9 mouse cellular contexts compared by ENCODE assay signal in the genomic region with DNA sequence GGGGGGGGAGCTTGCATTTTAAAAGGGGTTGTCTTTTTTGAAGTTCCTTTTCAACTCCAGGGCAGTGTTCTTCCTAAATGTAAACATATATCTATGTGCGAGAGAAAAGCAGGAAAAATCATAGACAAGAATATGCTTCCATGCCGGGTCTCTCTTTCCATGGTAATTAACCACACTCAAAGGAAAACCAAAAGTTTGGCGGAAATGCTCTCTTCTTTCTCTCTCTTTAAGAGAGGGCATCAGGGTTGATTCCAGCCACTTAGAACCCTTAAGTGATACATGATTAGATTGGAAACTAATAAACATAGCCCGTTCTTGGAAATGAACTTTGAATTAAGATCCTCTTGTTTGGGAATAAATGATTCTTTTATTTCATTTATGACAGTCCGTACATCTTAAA.
DNase-seq lines count a peak whose midpoint lies in the region; ATAC-seq and TF ChIP-seq lines count a peak whose summit lies in the region.
"Had no signal": no experiment of that assay in that cellular context is flagged by ENCODE, and none has a peak within 500 bp of the region (broad histone marks: within the 10 kb centered on the region; RNA-seq: fewer than 3 reads in every experiment).

No protein-coding gene starts in this region.

- ATAC-seq in lung, postnatal 0 days = no peak
- no peak for ATAC-seq in liver, embryonic 11.5 days (replicated peaks; ENCODE audit: low FRiP score)
- no peak for ATAC-seq in stomach, postnatal 0 days (ENCODE audit: low FRiP score, low TSS enrichment)

- DNase-seq in embryo, embryonic 10.5 days (ENCODE audit: low spot score) = peak; percentile 28
- no peak for DNase-seq in embryo, embryonic 9.5 days (ENCODE audit: extremely low spot score)
- DNase-seq in lung, postnatal 0 days (ENCODE audit: low spot score) = peak; percentile 26
- DNase-seq in lung, postnatal 4 days = no peak
- no peak for DNase-seq in liver, embryonic 11.5 days (ENCODE audit: low spot score)
- no peak for DNase-seq in stomach, postnatal 0 days (ENCODE audit: low spot score)
- no peak for DNase-seq in spleen, postnatal 14 days (ENCODE audit: low spot score in 2 of 2)
- DNase-seq in cerebellum, postnatal 25 days = no peak
- DNase-seq: thymus, postnatal 36 days had no signal

- H3K9me3 ChIP-seq in lung, postnatal 0 days (ENCODE audit: low read length) = no peaks in the 10 kb centered on the region
- no peaks in the 10 kb centered on the region for H3K9me3 ChIP-seq in liver, embryonic 11.5 days (ENCODE audit: control insufficient read depth, low read length)
- no peaks in the 10 kb centered on the region for H3K9me3 ChIP-seq in stomach, postnatal 0 days (ENCODE audit: control insufficient read depth, low read length)

- peak overlapping the region; percentile 88 for H3K4me2 ChIP-seq in lung, postnatal 0 days (replicated peaks; ENCODE audit: low read depth, low read length)
- H3K4me2 ChIP-seq in liver, embryonic 11.5 days = peak overlapping the region; percentile 78
- H3K4me2 ChIP-seq in stomach, postnatal 0 days (replicated peaks; ENCODE audit: low read depth) = peak overlapping the region; percentile 97; the same call in 1 of the 2 replicates

- no peaks in the 10 kb centered on the region for H3K27me3 ChIP-seq in lung, postnatal 0 days (replicated peaks; ENCODE audit: insufficient read depth, low read length)
- H3K27me3 ChIP-seq in liver, embryonic 11.5 days (replicated peaks; ENCODE audit: control insufficient read depth, insufficient read depth, low read length) = peaks cover 30% of the 10 kb centered on the region
- H3K27me3 ChIP-seq in stomach, postnatal 0 days (ENCODE audit: control insufficient read depth, insufficient read depth, low read length) = no peaks in the 10 kb centered on the region

- 15% methylated on average over 5 of the region's 5 CpGs for WGBS in lung, postnatal 0 days
- 32% methylated on average over 5 of the region's 5 CpGs for WGBS in liver, embryonic 11.5 days
- 36% methylated on average over 5 of the region's 5 CpGs for WGBS in stomach, postnatal 0 days

- peak overlapping the region; percentile 76 for H3K4me3 ChIP-seq in lung, postnatal 0 days (ENCODE audit: low read depth, low read length)
- H3K4me3 ChIP-seq in liver, embryonic 11.5 days (ENCODE audit: low read depth, low read length) = no peak overlapping the region
- no peak overlapping the region; the same call in 1 of the 2 replicates for H3K4me3 ChIP-seq in stomach, postnatal 0 days (ENCODE audit: low read depth, low read length)

- H3K4me1 ChIP-seq in lung, postnatal 0 days (ENCODE audit: insufficient read depth, low read depth, low read length) = no peaks in the 10 kb centered on the region
- no peaks in the 10 kb centered on the region; the same call in 1 of the 2 replicates for H3K4me1 ChIP-seq in liver, embryonic 11.5 days (replicated peaks; ENCODE audit: control insufficient read depth, insufficient read depth, low read length)
- H3K4me1 ChIP-seq in stomach, postnatal 0 days (replicated peaks; ENCODE audit: control insufficient read depth, insufficient read depth) = no peaks in the 10 kb centered on the region

- TF ChIP-seq EP300 in lung, postnatal 0 days (IDR thresholded peaks at IDR 0.05) = no peak
- no peak for TF ChIP-seq EP300 in stomach, postnatal 0 days (optimal IDR thresholded peaks at IDR 0.05)

- no peak overlapping the region for H3K9ac ChIP-seq in lung, postnatal 0 days (replicated peaks; ENCODE audit: low read depth)
- no peak overlapping the region for H3K9ac ChIP-seq in liver, embryonic 11.5 days (ENCODE audit: low read depth, low read length)
- no peak overlapping the region for H3K9ac ChIP-seq in stomach, postnatal 0 days (ENCODE audit: low read length)

- TF ChIP-seq CTCF in lung, postnatal 0 days (IDR thresholded peaks at IDR 0.05) = no peak
- no peak for TF ChIP-seq CTCF in stomach, postnatal 0 days (IDR thresholded peaks at IDR 0.05; ENCODE audit: low read depth)

- no peaks in the 10 kb centered on the region for H3K36me3 ChIP-seq in lung, postnatal 0 days (ENCODE audit: insufficient read depth, low read length)
- no peaks in the 10 kb centered on the region for H3K36me3 ChIP-seq in liver, embryonic 11.5 days (ENCODE audit: control insufficient read depth, insufficient read depth, low read length)
- no peaks in the 10 kb centered on the region for H3K36me3 ChIP-seq in stomach, postnatal 0 days (ENCODE audit: control insufficient read depth, insufficient read depth, low read length)

- peak overlapping the region; percentile 92 for H3K27ac ChIP-seq in lung, postnatal 0 days (ENCODE audit: low read length)
- no peak overlapping the region for H3K27ac ChIP-seq in liver, embryonic 11.5 days (ENCODE audit: low read depth, low read length)
- H3K27ac ChIP-seq in stomach, postnatal 0 days (replicated peaks) = no peak overlapping the region

Comparison
In these comparisons a context has a peak if more than half of its experiments do, and no peak if none do; other contexts are left out.
1. DNase-seq: peak in embryo, embryonic 10.5 days (single experiment) and lung, postnatal 0 days (single experiment); none in embryo, embryonic 9.5 days (single experiment), lung, postnatal 4 days (0 of 2), liver, embryonic 11.5 days (single experiment), stomach, postnatal 0 days (single experiment), spleen, postnatal 14 days (0 of 2) and cerebellum, postnatal 25 days (0 of 2).
2. Peak in every context shown above with its lines, with median percentiles within 50 percentile points of each other: H3K4me2 ChIP-seq.